Mouse (Mus musculus): ENCODE results near the gene Hsd11b1.

Hsd11b1 gene

GRCm38 (mm10) chr1:193201383-193201778, 62.5 kb downstream of the Hsd11b1 start, which contains the start of gene Traf3ip3:
Gene Traf3ip3, minus strand, starts transcription at chr1:193201703.
- peak; percentile 34 to 79 for DNase-seq (ENCODE audit: low spot score in 2 of 2)

- DNase-seq (ENCODE audit: low spot score in 2 of 2) = peak; percentile 31 to 44
These were observed 63.1 kb downstream of the Hsd11b1 start for GRCm38 (mm10) chr1:193200640-193201382.

GRCm38 (mm10) chr1:193198312-193198711, 65.6 kb downstream of the Hsd11b1 start:
- no peak for DNase-seq (ENCODE audit: low spot score in 2 of 2)

- DNase-seq (ENCODE audit: low spot score in 2 of 2) = no peak
These were observed 66.2 kb downstream of the Hsd11b1 start for GRCm38 (mm10) chr1:193197494-193198205.

GRCm38 (mm10) chr1:193195169-193195810, 68.6 kb downstream of the Hsd11b1 start:
- no peak for DNase-seq (ENCODE audit: low spot score in 2 of 2)

GRCm38 (mm10) chr1:193194416-193195140, 69.3 kb downstream of the Hsd11b1 start:
- no peak for DNase-seq (ENCODE audit: low spot score in 2 of 2)

- no peak for DNase-seq (ENCODE audit: low spot score in 2 of 2)
These were observed 72.1 kb downstream of the Hsd11b1 start for GRCm38 (mm10) chr1:193191675-193192283.

GRCm38 (mm10) chr1:193189771-193190170, 74.1 kb downstream of the Hsd11b1 start:
- no peak for DNase-seq (ENCODE audit: low spot score in 2 of 2)

GRCm38 (mm10) chr1:193189151-193189621, 74.7 kb downstream of the Hsd11b1 start:
- DNase-seq (ENCODE audit: low spot score in 2 of 2) = peak in 1 of 2 experiments; percentile 67

- no peak for DNase-seq (ENCODE audit: low spot score in 2 of 2)
These were observed 75.6 kb downstream of the Hsd11b1 start for GRCm38 (mm10) chr1:193188257-193188656.

- DNase-seq (ENCODE audit: low spot score in 2 of 2) = no peak
These were observed 82.8 kb downstream of the Hsd11b1 start for GRCm38 (mm10) chr1:193181104-193181503.

- DNase-seq (ENCODE audit: low spot score in 2 of 2) = no peak
These were observed 89.6 kb downstream of the Hsd11b1 start for GRCm38 (mm10) chr1:193174143-193174733.

GRCm38 (mm10) chr1:193173810-193174129, 90.1 kb downstream of the Hsd11b1 start:
- no peak for DNase-seq (ENCODE audit: low spot score in 2 of 2)

GRCm38 (mm10) chr1:193172991-193173809, 90.7 kb downstream of the Hsd11b1 start:
- peak; percentile 88 to 96 for DNase-seq (ENCODE audit: low spot score in 2 of 2)

Data from spleen, postnatal 10 days (tissue).